Mouse (Mus musculus): ENCODE data around the gene Aar2. TPM values are rescaled to one million over a fixed set of nuclear protein-coding genes. Genes with fewer than 3 reads are reported as not detected.

Aar2 gene
- 38.3 TPM for total RNA-seq (2023)

GRCm38 (mm10) chr2:156547123-156547891, at the start of gene Aar2:
Gene Aar2 (plus strand): TSS chr2:156547584.

DNA sequence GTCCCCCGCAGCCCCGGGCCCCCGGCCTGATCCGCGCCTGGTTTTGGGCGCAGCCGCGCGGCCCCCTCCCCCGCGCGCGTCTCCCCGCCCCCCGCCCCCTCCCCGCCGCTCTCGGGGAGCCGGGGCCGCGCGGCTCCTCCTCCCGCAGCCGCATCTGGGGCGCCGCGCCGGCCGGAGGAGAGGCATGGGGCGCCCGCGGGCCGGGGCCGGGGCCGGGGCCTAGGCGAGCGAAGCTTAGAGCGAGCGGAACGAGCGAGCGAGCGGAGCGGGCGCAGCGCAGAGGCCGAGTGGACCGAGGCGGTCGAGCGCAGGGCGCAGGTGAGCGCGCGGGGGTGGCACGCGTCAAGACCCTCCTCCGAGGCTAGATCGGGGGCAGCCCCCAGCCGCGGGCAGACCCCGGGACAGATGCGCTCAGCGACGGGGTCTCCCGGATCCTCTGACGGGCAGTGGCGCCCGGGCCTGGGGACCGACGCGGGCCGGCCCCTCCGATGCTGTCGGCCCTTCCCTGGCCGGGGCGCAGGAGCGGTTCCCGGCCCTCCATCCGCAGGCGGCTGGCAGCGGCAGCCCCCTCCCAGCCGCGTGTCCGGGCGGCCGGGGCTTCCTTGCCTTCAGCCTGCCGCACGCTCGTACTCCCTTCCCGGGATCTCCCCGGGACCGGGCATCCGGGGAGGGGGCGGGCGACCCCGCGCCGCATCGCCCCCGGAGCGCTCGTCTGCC, 66.3 kb downstream of the Aar2 start, which contains the start of gene Dlgap4:
Gene Dlgap4 (plus strand): TSS at position 165 of the 717 bp plus-strand sequence.

Other genes starting within 250 kb of the Aar2 start
- 2.1 TPM for gene Cnbd2, start 235.3 kb upstream of the Aar2 start, total RNA-seq (2023)
- gene Scand1, start 234.9 kb upstream of the Aar2 start, total RNA-seq (2023) = 81.3 TPM
- 4.3 TPM for gene Epb41l1, start 126.7 kb upstream of the Aar2 start, total RNA-seq (2023)
- 96.7 TPM for gene Dlgap4, start 66.1 kb downstream of the Aar2 start, total RNA-seq (2023)
- not detected for gene Myl9, start 227.8 kb downstream of the Aar2 start, total RNA-seq (2023)